ENCODE assay signal across 22 mouse cellular contexts in the genomic region with DNA sequence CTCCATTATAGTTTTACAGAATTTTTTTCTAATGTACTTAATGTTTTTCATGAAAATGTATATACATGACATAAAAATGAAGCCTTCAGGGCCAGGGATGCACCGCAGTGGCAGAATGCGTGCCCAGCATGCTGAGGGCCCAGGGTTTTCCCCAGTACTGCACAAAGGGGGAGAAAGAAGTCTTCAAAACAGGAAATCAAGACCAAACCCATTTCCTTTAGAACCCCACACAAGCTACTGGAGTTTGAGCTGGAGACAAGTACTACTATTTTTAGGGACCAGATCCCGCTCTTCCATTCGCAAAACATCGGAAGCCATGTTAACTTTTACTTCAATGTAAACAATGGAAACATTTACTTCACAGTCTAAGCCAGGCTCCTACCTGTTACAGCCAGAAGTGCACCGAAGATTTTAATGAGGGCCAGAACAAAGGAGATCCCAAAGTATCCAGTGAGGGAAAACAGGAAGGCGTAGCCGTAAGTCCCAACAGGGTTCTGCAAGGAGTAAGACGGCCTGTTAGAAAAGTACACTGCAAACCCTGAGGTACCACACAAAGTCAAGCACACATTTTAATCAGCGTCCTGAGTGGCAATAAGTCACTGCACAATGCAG. TPM values are rescaled to one million over a fixed set of nuclear protein-coding genes. Genes with fewer than 3 reads are reported as not detected.
DNase-seq lines count a peak whose midpoint lies in the region; ATAC-seq and TF ChIP-seq lines count a peak whose summit lies in the region.
"Had no signal": no experiment of that assay in that cellular context is flagged by ENCODE, and none has a peak within 500 bp of the region (broad histone marks: within the 10 kb centered on the region; RNA-seq: fewer than 3 reads in every experiment).

No protein-coding gene starts in this region.

- WGBS in lung, embryonic 14.5 days: 81% methylated on average over 10 of the region's 10 CpGs
- 75% methylated on average over 10 of the region's 10 CpGs for WGBS in thymus, adult 2 months
- 92% methylated on average over 10 of the region's 10 CpGs for WGBS in hindbrain, embryonic 16.5 days

- H3K27ac ChIP-seq in lung, embryonic 14.5 days (ENCODE audit: low read depth): no peak overlapping the region
- H3K27ac ChIP-seq in thymus, adult 2 months (ENCODE audit: control insufficient read depth, insufficient read depth, low read length): peak overlapping the region; percentile 56
- no peak overlapping the region for H3K27ac ChIP-seq in hindbrain, embryonic 16.5 days (ENCODE audit: low read depth, low read length)
- H3K27ac ChIP-seq: embryonic facial prominence, embryonic 12.5 days; hindbrain, embryonic 15.5 days; kidney, postnatal 0 days; midbrain, embryonic 10.5 days had no signal

- H3K36me3 ChIP-seq in lung, embryonic 14.5 days (ENCODE audit: insufficient read depth): peaks cover 76% of the 10 kb centered on the region
- peaks cover 72% of the 10 kb centered on the region for H3K36me3 ChIP-seq in thymus, adult 2 months (ENCODE audit: control insufficient read depth, insufficient read depth, low read length)
- H3K36me3 ChIP-seq in hindbrain, embryonic 16.5 days (ENCODE audit: control insufficient read depth, insufficient read depth, low read length): peaks cover 14% of the 10 kb centered on the region

- no peak for TF ChIP-seq CTCF in lung, embryonic 14.5 days (IDR thresholded peaks at IDR 0.05; ENCODE audit: low read depth)
- TF ChIP-seq CTCF in thymus, adult 2 months (IDR thresholded peaks at IDR 0.05; ENCODE audit: borderline replicate concordance, control insufficient read depth, extremely low read depth, insufficient read depth, low read length, poor library complexity): no peak

- no peaks in the 10 kb centered on the region for H3K4me1 ChIP-seq in lung, embryonic 14.5 days (ENCODE audit: insufficient read depth)
- no peaks in the 10 kb centered on the region; the same call in 1 of the 2 replicates for H3K4me1 ChIP-seq in thymus, adult 2 months (replicated peaks; ENCODE audit: control insufficient read depth, insufficient read depth, low read length)
- H3K4me1 ChIP-seq in hindbrain, embryonic 16.5 days (ENCODE audit: control insufficient read depth, insufficient read depth, low read depth, low read length): no peaks in the 10 kb centered on the region
- H3K4me1 ChIP-seq: embryonic facial prominence, embryonic 12.5 days; hindbrain, embryonic 15.5 days; midbrain, embryonic 10.5 days had no signal

- H3K9ac ChIP-seq in lung, embryonic 14.5 days: no peak overlapping the region
- H3K9ac ChIP-seq in hindbrain, embryonic 16.5 days (ENCODE audit: low read depth, low read length): no peak overlapping the region
- H3K9ac ChIP-seq: embryonic facial prominence, embryonic 12.5 days; hindbrain, embryonic 15.5 days had no signal

- no peak for TF ChIP-seq POLR2A in thymus, adult 2 months (IDR thresholded peaks at IDR 0.05; ENCODE audit: control insufficient read depth, extremely low read depth, insufficient read depth, low read length, poor library complexity)

- H3K4me2 ChIP-seq in lung, embryonic 14.5 days: no peak overlapping the region
- no peak overlapping the region for H3K4me2 ChIP-seq in hindbrain, embryonic 16.5 days (ENCODE audit: low read length)
- H3K4me2 ChIP-seq: embryonic facial prominence, embryonic 12.5 days; heart, embryonic 11.5 days; hindbrain, embryonic 15.5 days; liver, embryonic 11.5 days had no signal

- no peak for ATAC-seq in lung, embryonic 14.5 days (ENCODE audit: insufficient read depth)
- peak; percentile 86 for ATAC-seq in inflammation-experienced regulatory T-cells, adult 6 months
- no peak for ATAC-seq in hindbrain, embryonic 16.5 days
- ATAC-seq: forebrain, embryonic 14.5 days had no signal

- DNase-seq in lung, embryonic 14.5 days: peak; percentile 6
- no peak for DNase-seq in lung, adult 18-20 months
- no peak for DNase-seq in thymus, adult 2 months
- no peak for DNase-seq in thymus, postnatal 10 days (ENCODE audit: low spot score in 2 of 2)
- DNase-seq in R1 (ENCODE audit: low read depth, low spot score): peak; percentile 50
- DNase-seq: cerebellum, adult 18-20 months; gastrocnemius, postnatal 36 days; heart, postnatal 4 days; kidney, adult 18-20 months; lung, postnatal 4 days; retina, postnatal 1 day had no signal

- no peaks in the 10 kb centered on the region for H3K27me3 ChIP-seq in lung, embryonic 14.5 days (ENCODE audit: insufficient read depth, low read length)
- H3K27me3 ChIP-seq in thymus, adult 2 months (ENCODE audit: control insufficient read depth, insufficient read depth, low read length): no peaks in the 10 kb centered on the region
- H3K27me3 ChIP-seq in hindbrain, embryonic 16.5 days (replicated peaks; ENCODE audit: control insufficient read depth, insufficient read depth, low read length): no peaks in the 10 kb centered on the region
- H3K27me3 ChIP-seq: embryonic facial prominence, embryonic 12.5 days; hindbrain, embryonic 15.5 days had no signal

- H3K4me3 ChIP-seq in lung, embryonic 14.5 days (ENCODE audit: low read depth, low read length): no peak overlapping the region
- H3K4me3 ChIP-seq in thymus, adult 2 months (ENCODE audit: control insufficient read depth, insufficient read depth, low read length): no peak overlapping the region
- H3K4me3 ChIP-seq in hindbrain, embryonic 16.5 days (ENCODE audit: low read length): no peak overlapping the region
- H3K4me3 ChIP-seq: embryonic facial prominence, embryonic 12.5 days; erythroblast, embryonic 14.5 days; hindbrain, embryonic 15.5 days; midbrain, embryonic 10.5 days had no signal

- H3K9me3 ChIP-seq in lung, embryonic 14.5 days (ENCODE audit: low read depth, low read length): no peaks in the 10 kb centered on the region
- no peaks in the 10 kb centered on the region for H3K9me3 ChIP-seq in hindbrain, embryonic 16.5 days (ENCODE audit: control insufficient read depth, low read length)
- H3K9me3 ChIP-seq: embryonic facial prominence, embryonic 12.5 days; G1E; hindbrain, embryonic 15.5 days; midbrain, embryonic 10.5 days had no signal

RNA-seq across cellular contexts. Expression of a gene that starts 23.7 kb away (rescaled TPM):
- polyA plus RNA-seq in lung, embryonic 14.5 days (2014; fragmentation: Nextera tagmentation; extraction: Ambion mirVana): 33.8 and 37.8 TPM in 2 replicates
- polyA plus RNA-seq in thymus, adult 2 months (2012; rRNA removed): 28.9 and 33.6 TPM in 2 replicates
- polyA plus RNA-seq in inflammation-experienced regulatory T-cells, adult 6 months (2017; shearing (Covaris generic)): 10 to 100 TPM; 53.7 to 96.4 (median 74.9) TPM
- 29.4 and 31.7 TPM in 2 replicates for polyA plus RNA-seq in hindbrain, embryonic 16.5 days (2015; fragmentation: Nextera tagmentation; extraction: Ambion mirVana)

Comparison
In these comparisons a context has a peak if more than half of its experiments do, and no peak if none do; other contexts are left out.
1. DNase-seq: peak in lung, embryonic 14.5 days (single experiment) and R1 (single experiment); none in lung, adult 18-20 months (0 of 2), thymus, adult 2 months (single experiment) and thymus, postnatal 10 days (0 of 2).